Mouse (Mus musculus): ENCODE data around the gene Krtap13.

GRCm38 (mm10) chr16:88735391-88735790 is 16.0 kb downstream of the Krtap13 start:
- TF ChIP-seq CTCF (IDR thresholded peaks at IDR 0.05; ENCODE audit: control insufficient read depth, insufficient read depth, low read length) (no peak), POLR2A (IDR thresholded peaks at IDR 0.05; ENCODE audit: borderline replicate concordance, control insufficient read depth, low read depth, low read length) (no peak)
